Mouse (Mus musculus): ENCODE data around the gene Plekhm3.
A peak's percentile ranks its signal among the peaks of the same experiment; 100 is the strongest.

Plekhm3 gene

DNA sequence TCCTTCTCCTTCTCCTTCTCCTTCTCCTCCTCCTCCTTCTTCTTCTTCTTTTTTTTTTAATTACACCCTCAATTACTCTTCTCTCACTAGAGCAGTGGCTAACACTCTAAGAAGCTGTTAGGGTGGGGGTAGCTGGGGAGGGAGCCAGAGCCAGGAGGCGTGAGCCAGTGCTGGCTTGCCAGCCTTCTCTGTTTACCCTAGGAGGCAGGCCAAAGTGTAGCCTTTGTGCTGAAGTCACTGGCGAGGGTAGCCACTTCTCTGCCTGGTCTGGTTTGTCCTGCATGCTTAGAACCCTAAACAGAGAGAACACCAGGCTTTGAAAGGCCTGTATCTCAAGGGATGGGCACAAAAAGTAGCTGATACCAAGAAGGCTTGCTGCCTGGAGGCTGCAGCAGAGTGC, 199.4 kb downstream of the Plekhm3 start:
- DNase-seq: peak; percentile 48 to 50

DNA sequence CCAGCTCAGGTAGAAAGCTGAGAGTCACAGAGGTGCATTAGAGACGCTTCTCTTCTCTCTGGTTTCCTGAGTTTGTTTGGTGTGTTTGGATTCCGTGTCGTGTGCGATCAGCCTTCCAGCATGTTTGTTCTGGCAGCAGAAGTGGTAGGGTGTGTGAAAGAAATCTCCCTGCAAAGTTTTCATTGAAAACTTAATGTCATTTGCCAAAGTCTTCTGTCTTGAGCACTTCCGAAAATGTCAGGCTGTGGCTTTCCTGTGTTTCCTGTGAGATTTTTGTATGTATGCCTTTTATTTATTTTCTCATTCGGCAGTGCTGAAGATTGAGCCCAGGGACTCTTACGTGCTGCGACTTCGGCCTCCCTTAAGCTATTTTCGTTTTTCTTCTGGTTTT, 200.0 kb downstream of the Plekhm3 start:
- no peak for DNase-seq

GRCm38 (mm10) chr1:64755971-64756639, 200.5 kb downstream of the Plekhm3 start:
- DNase-seq: peak in 1 of 2 experiments; percentile 40

DNA sequence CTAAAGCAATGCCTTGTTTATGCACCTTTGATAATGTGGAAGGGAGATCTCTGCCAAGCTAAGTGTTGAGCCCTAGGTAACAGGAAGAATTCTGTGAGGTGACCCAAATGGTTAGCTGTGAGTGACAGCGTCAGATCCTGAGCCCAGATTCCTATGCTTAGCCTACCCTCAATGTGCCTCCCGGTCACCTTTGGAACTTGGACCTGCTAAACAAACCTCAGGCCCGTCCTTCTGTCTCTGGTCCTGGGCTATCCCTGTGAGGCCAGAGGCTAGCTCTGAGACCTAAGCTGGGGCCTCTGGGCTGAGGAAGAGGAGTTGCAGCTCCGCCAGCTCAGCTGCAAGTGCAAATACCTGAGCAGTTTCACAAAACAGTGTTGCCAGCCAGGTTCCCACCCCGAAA, 202.0 kb downstream of the Plekhm3 start:
- peak; percentile 37 to 42 for DNase-seq

DNA sequence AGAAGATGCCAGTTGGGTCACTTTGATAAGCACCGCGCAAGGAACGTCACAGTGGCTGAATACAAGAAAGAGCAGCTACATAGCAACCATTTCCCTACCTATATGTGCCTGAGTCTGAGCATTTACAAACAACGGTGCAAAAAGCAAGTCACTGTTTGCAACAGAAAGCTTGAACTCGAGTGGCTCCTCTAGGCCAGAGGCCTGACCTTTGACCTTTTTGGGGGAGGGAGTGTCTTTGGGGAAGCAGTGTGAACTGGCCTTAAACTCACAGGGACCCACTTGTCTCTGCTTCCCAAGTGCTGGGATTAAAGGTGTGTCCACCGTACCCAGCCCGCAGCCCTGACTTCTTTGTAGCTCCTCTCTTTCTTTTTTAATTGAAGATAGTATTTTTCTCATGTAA, 203.0 kb downstream of the Plekhm3 start:
- peak; percentile 34 to 45 for DNase-seq

- DNase-seq: no peak
Observed at GRCm38 (mm10) chr1:64753109-64753508, 203.5 kb downstream of the Plekhm3 start.

GRCm38 (mm10) chr1:64744616-64745015, 212.0 kb downstream of the Plekhm3 start:
- DNase-seq: no peak

GRCm38 (mm10) chr1:64742741-64743408, 213.7 kb downstream of the Plekhm3 start:
- peak; percentile 77 to 87 for DNase-seq

DNA sequence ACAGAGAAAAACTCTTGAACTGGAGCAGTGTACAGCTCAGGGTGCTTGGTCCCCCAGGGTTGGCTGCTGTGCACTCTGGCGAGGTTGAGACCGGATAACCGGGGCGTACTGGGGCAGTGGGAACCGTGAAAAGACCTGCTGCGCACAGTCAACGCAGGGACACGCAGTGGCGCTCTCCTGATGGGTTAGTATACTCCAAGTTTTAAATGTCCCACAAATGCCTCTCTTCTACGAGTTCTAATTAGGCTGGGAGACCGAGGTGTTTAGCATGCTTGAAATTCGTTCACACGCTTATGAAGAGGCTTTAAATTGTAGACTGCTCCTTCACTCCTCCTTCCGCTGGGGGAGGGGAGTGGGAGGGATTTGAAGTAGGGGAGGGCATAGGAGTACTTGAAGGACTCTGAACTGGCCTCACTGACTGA, 218.0 kb downstream of the Plekhm3 start:
- peak; percentile 88 to 89 for DNase-seq

DNA sequence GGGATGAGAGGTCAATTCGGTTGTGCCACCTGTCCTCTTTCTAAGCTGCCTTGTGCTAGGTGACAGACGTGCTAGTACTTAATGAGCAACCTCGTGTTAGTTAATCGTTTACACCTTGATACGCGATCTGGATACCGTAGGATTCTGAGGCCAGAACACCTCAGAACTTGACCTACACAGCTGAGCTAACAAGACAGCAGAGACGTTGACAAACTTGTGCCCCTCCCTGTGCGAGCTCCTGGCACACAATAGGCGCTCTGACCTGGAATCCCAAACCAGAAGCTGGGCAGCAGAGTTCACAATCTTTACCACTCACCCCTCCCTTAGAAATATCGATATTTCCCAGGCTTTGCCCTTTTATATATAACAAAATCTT, 218.5 kb downstream of the Plekhm3 start:
- DNase-seq: peak; percentile 65 to 88

DNA sequence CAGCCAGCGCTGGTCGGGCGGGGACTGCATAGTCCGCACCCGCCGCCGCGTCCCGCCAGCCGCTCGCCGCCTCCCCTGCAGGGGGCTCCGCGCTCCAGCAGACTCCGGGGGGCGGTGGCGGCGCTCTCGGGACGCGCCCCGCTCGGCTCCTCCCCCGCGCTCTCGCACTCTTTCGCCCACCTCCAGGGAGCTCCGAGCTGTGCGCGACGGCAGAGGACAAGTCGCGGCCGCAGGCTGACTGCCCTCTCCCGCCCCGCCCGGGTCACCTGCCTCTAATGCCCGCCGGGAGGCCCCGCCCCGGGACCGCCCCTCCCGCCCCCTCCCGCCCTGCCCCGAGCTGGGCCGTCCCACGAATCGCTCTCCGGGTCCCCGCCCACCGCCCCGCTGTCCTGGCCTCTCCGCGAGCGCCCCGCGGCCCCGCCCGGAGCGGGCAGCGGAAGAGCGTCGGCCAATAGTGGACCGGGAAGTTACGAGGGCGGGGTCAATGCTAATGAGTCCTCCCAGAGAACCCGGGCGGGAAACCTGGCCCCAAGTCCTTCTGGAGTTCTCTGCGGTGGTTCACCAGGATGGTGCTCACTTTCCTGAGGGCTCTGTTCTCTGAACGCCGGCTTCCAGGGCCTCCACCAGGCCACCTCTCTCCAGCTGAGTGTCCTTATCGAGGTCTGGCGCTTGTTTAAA, 219.0 kb downstream of the Plekhm3 start, which contains the start of gene Fzd5:
Gene Fzd5 (minus strand): TSS at position 250 of the 678 bp plus-strand sequence.
- DNase-seq: peak; percentile 97 to 98

DNA sequence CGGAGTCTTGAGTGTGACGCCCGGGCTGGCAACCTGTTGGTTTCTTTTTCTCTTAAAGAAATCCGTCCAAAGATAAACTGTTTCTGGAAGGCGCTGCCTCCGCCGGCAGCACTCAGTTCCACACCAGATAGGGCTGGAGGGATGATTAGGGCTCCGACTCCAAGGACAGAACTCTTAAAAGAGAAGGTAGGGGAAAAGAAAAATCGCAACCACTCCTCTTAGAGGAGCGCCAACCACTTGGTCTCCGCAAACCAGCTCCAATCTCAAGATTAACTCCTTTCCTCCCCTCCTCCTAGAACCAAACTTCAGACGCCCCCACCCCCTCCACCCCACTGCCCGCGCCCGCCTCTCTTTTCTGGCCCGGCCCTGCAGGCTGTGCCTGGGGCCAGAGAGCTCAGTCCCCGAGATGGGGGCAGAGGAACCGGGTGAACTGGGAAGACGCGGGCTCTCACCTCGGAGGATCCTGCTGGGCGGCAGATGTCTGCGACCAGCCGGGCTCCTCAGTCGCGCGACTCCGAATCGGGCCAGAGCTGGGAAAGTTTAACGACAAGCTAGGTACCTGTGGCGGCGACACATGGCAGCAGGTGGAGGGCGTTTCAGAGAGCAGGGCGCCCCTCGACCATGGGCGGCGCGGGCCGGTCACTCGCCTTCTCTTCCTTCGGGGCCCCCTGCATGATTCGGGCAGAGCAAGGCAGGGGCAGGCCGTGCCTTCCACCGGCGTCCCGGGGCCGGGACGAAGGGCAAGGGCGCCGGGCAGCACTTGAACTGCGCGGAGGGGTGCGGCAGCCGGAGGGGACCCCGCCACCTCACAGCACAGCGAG, 219.7 kb downstream of the Plekhm3 start:
- peak; percentile 9 to 55 for DNase-seq

Measured in kidney, postnatal 36 days (tissue).